Mouse (Mus musculus) stomach, embryonic 16.5 days (tissue): ENCODE results near the gene Ppp1r1c. TPM values are rescaled to one million over a fixed set of nuclear protein-coding genes. Genes with fewer than 3 reads are reported as not detected.
"Not testable (repeated sequence)": the region's sequence is repeated elsewhere in the genome, so short reads cannot be mapped to it uniquely, and the experiment has no call there.

Experiments
- ATAC-seq: fragments of 200-750 bp; cut with Nextera tagmentation; 2 replicates; pipeline ENCODE4 v1.8.0; 2017; ENCODE audit warnings: moderate number of reproducible peaks, moderate TSS enrichment; ENCODE audit not compliant: insufficient read depth, low FRiP score
- H3K27ac ChIP-seq: fragments of 300-500 bp; sonication (generic); 2 replicates; pipeline ENCODE4 v1.5.1; 2014; ENCODE audit warnings: low read length
- H3K27me3 ChIP-seq: fragments of 300-500 bp; sonication (generic); 2 replicates; pipeline ENCODE4 v1.6.1; 2014; ENCODE audit warnings: low read length, control low read depth, mixed read lengths; ENCODE audit not compliant: control insufficient read depth, insufficient read depth
- H3K36me3 ChIP-seq: fragments of 300-500 bp; sonication (generic); 2 replicates; pipeline ENCODE4 v1.6.1; 2014; ENCODE audit warnings: low read length; ENCODE audit not compliant: control insufficient read depth, insufficient read depth
- H3K4me1 ChIP-seq: fragments of 300-500 bp; sonication (generic); 2 replicates; pipeline ENCODE4 v1.6.1; 2014; ENCODE audit warnings: low read length, control low read depth, mixed read lengths; ENCODE audit not compliant: control insufficient read depth, insufficient read depth
- H3K4me2 ChIP-seq: fragments of 300-500 bp; sonication (generic); 2 replicates; pipeline ENCODE4 v1.6.1; 2014; ENCODE audit warnings: low read depth, low read length, mixed read lengths
- H3K4me3 ChIP-seq: fragments of 300-500 bp; sonication (generic); replicated peaks from 2 replicates; pipeline ENCODE4 v1.5.1; 2014; ENCODE audit warnings: mild to moderate bottlenecking, low read length
- H3K9ac ChIP-seq: fragments of 300-500 bp; sonication (generic); 2 replicates; pipeline ENCODE4 v1.6.1; 2014; ENCODE audit warnings: low read length
- H3K9me3 ChIP-seq: fragments of 300-500 bp; sonication (generic); replicated peaks from 2 replicates; pipeline ENCODE4 v1.6.1; 2016; ENCODE audit warnings: low read length, control low read depth; ENCODE audit not compliant: control insufficient read depth
- WGBS: fragments of 180-500 bp; shearing (Covaris S2); extraction: QIAGEN DNeasy Blood & Tissue Kit; methylation state at CpG from one replicate; pipeline ENCODE4 v1.1.7; 2014; 5-methylcytosine and 5-hydroxymethylcytosine counted together
- polyA plus RNA-seq: library from polyadenylated mRNA; unstranded; fragments of >200 nt; fragmentation: Nextera tagmentation; extraction: Ambion mirVana; gene quantifications from 2 replicates; pipeline ENCODE4 v1.2.1, GENCODE M21; 2015

Ppp1r1c gene
- polyA plus RNA-seq, 1 experiment from 2014 or later, result not detected

DNA sequence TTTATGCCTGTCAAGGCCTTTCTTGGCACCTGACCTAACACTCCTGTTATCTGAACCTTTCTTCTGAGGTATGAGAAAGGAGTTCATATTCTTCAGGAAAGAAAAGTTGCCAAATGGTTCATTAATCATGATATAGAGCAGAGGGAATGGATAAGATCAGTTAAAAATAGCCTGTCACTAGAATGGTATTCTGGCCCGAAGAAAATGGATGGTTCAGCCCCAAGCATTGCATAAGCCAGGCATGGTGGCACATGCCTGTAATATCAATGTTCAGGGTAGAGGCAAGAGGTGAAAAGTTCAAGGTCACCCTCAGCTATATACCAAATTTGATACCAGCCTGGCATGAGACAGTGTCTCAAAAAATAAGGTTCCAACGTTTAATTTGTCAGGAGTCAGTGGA lies 85.6 kb downstream of the Ppp1r1c start:
- WGBS, result 45% methylated on average over 2 of the region's 2 CpGs
- H3K9ac ChIP-seq, result no peak overlapping the region
- no peaks in the 10 kb centered on the region for H3K4me1 ChIP-seq
- no peak for ATAC-seq
- H3K27ac ChIP-seq, result no peak overlapping the region
- H3K4me3 ChIP-seq, result no peak overlapping the region
- H3K27me3 ChIP-seq, result no peaks in the 10 kb centered on the region
- no peaks in the 10 kb centered on the region for H3K36me3 ChIP-seq
- H3K4me2 ChIP-seq, result no peak overlapping the region
- no peaks in the 10 kb centered on the region for H3K9me3 ChIP-seq

DNA sequence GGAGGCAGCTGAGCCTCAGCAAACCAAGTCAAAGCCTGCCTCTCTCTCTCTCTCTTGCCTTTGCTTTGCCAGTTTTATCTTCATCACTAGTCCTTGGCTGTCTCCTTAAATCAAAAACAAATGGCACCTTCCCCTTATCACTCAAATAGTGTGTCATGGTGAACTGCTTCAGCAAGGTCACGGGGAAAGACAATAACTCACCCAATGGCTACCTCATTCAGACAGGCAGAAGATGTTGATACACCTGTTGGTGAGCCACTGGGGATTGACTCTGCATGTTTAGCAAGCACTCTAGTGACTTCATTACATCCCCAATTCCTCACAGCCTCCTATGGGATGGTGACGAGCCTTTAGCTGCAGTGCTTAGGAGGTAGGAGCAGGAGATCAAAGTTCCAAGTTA lies 89.9 kb downstream of the Ppp1r1c start:
- H3K9me3 ChIP-seq, result no peaks in the 10 kb centered on the region
- H3K4me2 ChIP-seq, result no peak overlapping the region
- no peak overlapping the region for H3K4me3 ChIP-seq
- no peak overlapping the region for H3K9ac ChIP-seq
- H3K27me3 ChIP-seq, result no peaks in the 10 kb centered on the region
- WGBS, result 70% methylated on average over 2 of the region's 2 CpGs
- no peak for ATAC-seq
- H3K27ac ChIP-seq, result no peak overlapping the region
- no peaks in the 10 kb centered on the region for H3K36me3 ChIP-seq
- H3K4me1 ChIP-seq, result no peaks in the 10 kb centered on the region

DNA sequence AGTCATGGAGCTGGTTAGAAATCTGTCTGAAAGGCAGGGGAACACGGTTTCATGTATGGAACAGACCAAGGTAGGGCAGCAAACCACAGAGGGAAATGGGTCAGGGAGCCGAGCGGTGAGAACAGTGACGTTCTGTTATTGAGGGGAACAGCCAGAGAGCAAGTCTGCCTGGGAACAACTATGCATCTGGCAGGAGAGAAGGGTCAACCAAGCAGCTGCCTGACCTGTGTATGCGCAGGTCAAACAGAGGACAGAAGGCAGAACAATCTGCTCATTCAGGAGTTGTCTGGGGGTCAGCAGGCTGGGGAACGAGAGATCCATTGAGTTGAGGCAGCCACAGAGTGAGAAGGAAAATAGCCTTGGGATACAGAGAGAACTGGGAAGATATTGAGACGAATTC lies 91.0 kb downstream of the Ppp1r1c start:
- WGBS, result 40% methylated on average over 7 of the region's 7 CpGs
- no peak overlapping the region for H3K4me3 ChIP-seq
- no peak for ATAC-seq

DNA sequence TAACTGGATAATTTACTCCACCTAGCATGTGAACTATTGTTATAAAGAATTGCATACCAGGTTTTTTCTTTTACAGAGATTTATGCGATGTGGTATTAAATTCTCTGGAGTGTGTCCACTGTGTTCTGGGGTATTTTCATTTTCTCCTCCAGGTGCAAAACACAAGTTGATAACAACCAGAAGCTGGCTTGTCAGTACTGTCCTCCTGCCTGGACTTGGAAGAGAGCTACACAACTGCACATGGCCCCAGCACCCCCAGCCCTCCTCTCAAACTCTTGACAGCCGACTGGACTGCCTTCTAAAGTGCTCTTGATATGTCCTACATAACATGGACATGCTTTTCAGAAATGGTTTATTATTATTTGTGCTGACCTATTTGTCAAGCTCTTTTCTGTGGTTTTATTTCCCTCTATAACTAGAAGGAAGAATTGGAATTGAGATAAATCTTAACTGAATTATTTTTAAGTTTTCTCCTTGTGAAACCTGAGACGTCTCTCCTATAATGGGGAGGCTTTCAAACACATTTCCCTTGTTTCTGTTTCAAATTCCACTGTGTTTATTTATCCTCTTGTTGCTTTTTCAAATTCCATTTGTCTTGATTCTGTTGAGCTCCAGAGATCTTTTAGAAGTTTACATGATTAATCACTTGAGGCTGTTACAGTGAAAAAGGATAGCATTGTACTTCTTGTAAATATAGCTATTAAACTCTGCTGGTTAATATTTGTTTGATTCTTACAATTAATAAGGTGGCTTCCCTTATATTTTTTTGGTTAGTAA lies 108.3 kb downstream of the Ppp1r1c start:
- Histone ChIP-seq H3K9ac (no peak overlapping the region), H3K4me2 (no peak overlapping the region), H3K4me1 (0 out of 2 replicates have a peak, but pooled peaks cover 3% of the 10 kb centered on the region), H3K36me3 (no peaks in the 10 kb centered on the region), H3K4me3 (no peak overlapping the region), H3K27me3 (no peaks in the 10 kb centered on the region), H3K9me3 (no peaks in the 10 kb centered on the region), H3K27ac (no peak overlapping the region)
- ATAC-seq, result peak; percentile 72; the same call in 1 of the 2 replicates
- 27% methylated on average over 3 of the region's 3 CpGs for WGBS

More for the DNA sequence above, 91.0 kb downstream of the Ppp1r1c start:
- H3K27me3 ChIP-seq, result no peaks in the 10 kb centered on the region
- H3K27ac ChIP-seq, result no peak overlapping the region
- H3K9me3 ChIP-seq, result no peaks in the 10 kb centered on the region
- no peaks in the 10 kb centered on the region for H3K4me1 ChIP-seq
- no peak overlapping the region for H3K4me2 ChIP-seq
- no peaks in the 10 kb centered on the region for H3K36me3 ChIP-seq
- no peak overlapping the region for H3K9ac ChIP-seq

DNA sequence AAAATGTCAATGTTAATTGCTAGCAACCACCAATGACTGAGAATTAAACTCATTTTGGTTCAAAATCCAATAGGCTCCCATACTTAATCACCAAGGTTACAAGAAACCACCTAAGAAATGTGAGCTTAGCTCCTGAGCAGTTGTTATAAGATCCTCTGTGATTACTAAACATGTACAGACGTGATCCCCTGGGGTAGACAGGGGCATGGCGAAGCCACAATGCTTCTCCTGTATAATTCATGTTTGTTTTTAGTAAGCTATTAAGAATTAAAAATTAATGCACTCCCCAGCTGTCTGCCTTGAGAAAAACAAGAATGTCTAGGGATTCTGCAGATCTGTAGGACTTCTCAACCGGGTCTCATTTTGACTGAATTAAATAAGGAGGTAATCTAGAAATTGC lies 112.0 kb downstream of the Ppp1r1c start:
- Histone ChIP-seq H3K27ac (no peak overlapping the region), H3K27me3 (no peaks in the 10 kb centered on the region), H3K4me1 (0 out of 2 replicates have a peak, but pooled peaks cover 3% of the 10 kb centered on the region), H3K36me3 (no peaks in the 10 kb centered on the region), H3K9me3 (no peaks in the 10 kb centered on the region), H3K4me2 (no peak overlapping the region), H3K4me3 (no peak overlapping the region), H3K9ac (no peak overlapping the region)
- 62% methylated on average over 3 of the region's 3 CpGs for WGBS
- ATAC-seq, result no peak

DNA sequence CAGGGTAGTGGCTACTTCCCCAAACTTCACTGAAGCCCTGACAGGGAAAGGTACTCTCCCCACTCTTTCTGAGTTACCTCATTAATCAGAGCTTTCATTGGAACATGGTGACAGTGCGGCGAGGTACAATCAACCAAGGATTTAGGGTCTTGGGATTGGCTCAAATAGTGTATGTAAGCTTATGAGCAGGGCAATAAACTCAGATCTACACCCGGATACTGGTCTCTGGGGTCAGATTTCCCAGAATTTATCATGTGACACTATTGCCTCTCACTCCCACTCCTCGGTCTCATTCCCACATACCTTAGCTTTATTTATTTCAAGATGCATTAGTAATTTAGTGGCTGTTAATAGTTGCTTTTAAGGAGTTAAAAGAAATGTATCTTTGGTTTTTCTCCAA lies 118.3 kb downstream of the Ppp1r1c start:
- Histone ChIP-seq H3K4me1 (no peaks in the 10 kb centered on the region), H3K27ac (no peak overlapping the region), H3K9ac (no peak overlapping the region), H3K4me2 (no peak overlapping the region), H3K36me3 (no peaks in the 10 kb centered on the region), H3K4me3 (no peak overlapping the region), H3K27me3 (no peaks in the 10 kb centered on the region), H3K9me3 (no peaks in the 10 kb centered on the region)
- WGBS, result 68% methylated on average over 4 of the region's 4 CpGs
- ATAC-seq, result no peak

DNA sequence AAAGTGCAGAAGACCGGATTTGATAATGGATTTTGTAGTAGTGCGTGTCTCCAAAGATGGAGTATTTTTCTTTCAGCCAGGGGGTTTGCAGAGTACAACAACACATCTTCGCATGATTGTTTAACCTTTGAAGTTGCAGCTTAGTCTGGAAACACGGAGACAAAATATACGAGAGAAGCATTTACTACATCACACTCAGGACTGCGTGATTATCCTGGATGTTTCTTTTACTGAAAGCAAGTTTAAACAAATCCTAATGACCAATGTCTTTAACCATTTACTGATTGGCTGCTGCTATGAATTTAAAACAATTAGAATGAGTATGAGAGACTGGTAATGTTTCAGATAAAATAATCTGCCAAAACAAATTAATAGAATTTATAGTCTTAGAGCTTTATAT lies 131.5 kb downstream of the Ppp1r1c start:
- 44% methylated on average over 6 of the region's 6 CpGs for WGBS
- Histone ChIP-seq H3K36me3 (no peaks in the 10 kb centered on the region), H3K4me2 (no peak overlapping the region), H3K9ac (no peak overlapping the region), H3K27ac (no peak overlapping the region), H3K9me3 (no peaks in the 10 kb centered on the region), H3K27me3 (no peaks in the 10 kb centered on the region), H3K4me1 (peaks cover 2% of the 10 kb centered on the region; the same call in 1 of the 2 replicates), H3K4me3 (no peak overlapping the region)
- ATAC-seq, result peak; percentile 37; the same call in 1 of the 2 replicates

DNA sequence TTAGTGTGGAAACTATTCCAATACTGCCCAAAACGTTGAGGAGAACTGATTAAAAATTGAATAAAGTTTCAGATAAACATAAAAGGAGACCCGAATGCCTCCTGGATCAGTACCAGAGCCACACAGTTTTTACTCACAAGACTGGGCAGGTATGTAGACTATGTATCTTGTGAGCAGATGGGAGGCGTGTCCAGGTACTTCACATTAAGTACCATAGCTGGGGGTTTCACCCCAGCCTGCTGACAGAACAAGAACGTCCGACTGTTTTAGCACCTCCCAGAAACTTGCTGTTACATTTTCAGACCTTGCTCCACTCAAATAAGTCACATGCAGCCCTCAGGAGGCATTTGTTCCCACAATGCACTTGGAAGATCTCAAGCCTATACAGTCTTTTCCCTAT lies 131.9 kb downstream of the Ppp1r1c start:
- Histone ChIP-seq H3K27ac (peak overlapping the region; percentile 18; the same call in 1 of the 2 replicates), H3K9ac (no peak overlapping the region), H3K4me3 (no peak overlapping the region), H3K4me1 (peaks cover 2% of the 10 kb centered on the region; the same call in 1 of the 2 replicates), H3K9me3 (no peaks in the 10 kb centered on the region), H3K27me3 (no peaks in the 10 kb centered on the region), H3K4me2 (no peak overlapping the region), H3K36me3 (no peaks in the 10 kb centered on the region)
- no peak for ATAC-seq
- 42% methylated on average over 5 of the region's 5 CpGs for WGBS

DNA sequence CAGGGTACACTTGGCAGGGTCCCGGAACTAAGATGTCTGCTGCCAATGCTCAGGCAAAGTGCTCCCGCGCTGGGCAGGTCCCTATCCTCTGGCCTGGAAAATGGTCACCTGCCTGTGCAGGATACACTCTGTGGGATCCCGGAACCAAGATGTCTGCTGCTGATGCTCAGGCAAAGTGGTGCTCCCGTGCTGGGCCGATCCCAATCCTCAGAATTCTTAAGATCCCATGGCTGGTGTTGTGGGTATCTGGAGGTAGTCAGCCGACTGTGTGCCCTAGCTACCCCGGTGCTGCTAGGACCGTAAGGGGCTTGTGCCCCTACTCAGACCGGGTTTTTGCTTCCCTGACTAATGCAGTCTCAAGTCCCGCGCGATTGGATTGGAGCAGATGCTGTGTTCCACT lies 139.8 kb downstream of the Ppp1r1c start:
- not testable (repeated sequence) for ATAC-seq, H3K4me2 ChIP-seq, H3K27me3 ChIP-seq, H3K36me3 ChIP-seq, H3K4me1 ChIP-seq, H3K27ac ChIP-seq, H3K9ac ChIP-seq, H3K9me3 ChIP-seq, H3K4me3 ChIP-seq
- 83% methylated on average over 13 of the region's 13 CpGs for WGBS
